Mouse (Mus musculus) monocyte, adult 2 months (primary cell): ENCODE data around the gene Dapk1.

Experiments used
- DNase-seq, 2 experiments: peaks; one replicate each; pipeline ENCODE4 v3.0.0; 2022; ENCODE audit warnings: low spot score in 2 of 2, low read depth in 1 of 2

Gene Dapk1

DNA sequence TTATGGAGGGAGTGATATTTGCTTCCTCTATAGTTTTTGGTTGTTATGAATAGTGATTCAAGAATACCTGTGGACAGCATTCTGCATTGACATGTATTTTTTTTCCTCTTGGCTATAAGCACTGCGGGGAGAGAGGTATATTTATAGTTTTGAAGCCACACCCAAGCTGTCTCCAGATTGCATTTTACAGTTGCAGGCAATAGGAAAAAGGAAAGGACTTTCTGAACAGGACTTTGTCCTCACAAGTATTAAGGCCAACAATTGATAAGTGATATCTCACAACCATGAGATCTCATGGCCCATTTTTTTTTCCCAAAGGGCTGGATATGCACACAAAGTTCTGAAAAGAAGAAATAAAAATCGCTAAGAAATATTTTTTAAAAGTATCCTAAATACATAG, 207.9 kb downstream of the Dapk1 start:
- no peak for DNase-seq

GRCm38 (mm10) chr13:60812768-60813167, 211.0 kb downstream of the Dapk1 start:
- no peak for DNase-seq
